Mouse (Mus musculus): ENCODE results near the gene Rps6ka5. TPM values are rescaled to one million over a fixed set of nuclear protein-coding genes. Genes with fewer than 3 reads are reported as not detected.

The Rps6ka5 gene
- polyA plus RNA-seq, 1 experiment from 2014 or later: 1.2 TPM

- Histone ChIP-seq H3K27ac (ENCODE audit: low read depth, low read length) (no peak overlapping the region), H3K9me3 (ENCODE audit: control insufficient read depth) (no peaks in the 10 kb centered on the region), H3K4me2 (replicated peaks; ENCODE audit: low read depth) (no peak overlapping the region), H3K9ac (ENCODE audit: low read depth, low read length) (no peak overlapping the region), H3K27me3 (replicated peaks; ENCODE audit: control insufficient read depth, insufficient read depth, low read length) (no peaks in the 10 kb centered on the region), H3K36me3 (ENCODE audit: control insufficient read depth, insufficient read depth) (no peaks in the 10 kb centered on the region), H3K4me1 (replicated peaks; ENCODE audit: control insufficient read depth, insufficient read depth, low read length) (no peaks in the 10 kb centered on the region), H3K4me3 (ENCODE audit: low read depth, low read length) (no peak overlapping the region)
- no peak for ATAC-seq
- 78% methylated on average over 3 of the region's 3 CpGs for WGBS
- no peak for TF ChIP-seq CTCF (IDR thresholded peaks at IDR 0.05; ENCODE audit: low read depth)
Observed at GRCm38 (mm10) chr12:100605596-100605995, 121.2 kb downstream of the Rps6ka5 start.

GRCm38 (mm10) chr12:100604540-100604939, 122.2 kb downstream of the Rps6ka5 start:
- no peak overlapping the region for H3K4me3 ChIP-seq (ENCODE audit: low read depth, low read length)
- no peaks in the 10 kb centered on the region for H3K27me3 ChIP-seq (replicated peaks; ENCODE audit: control insufficient read depth, insufficient read depth, low read length)
- no peak overlapping the region for H3K4me2 ChIP-seq (replicated peaks; ENCODE audit: low read depth)
- WGBS: 0% methylated on average over 1 of the region's 1 CpGs
- H3K9ac ChIP-seq (ENCODE audit: low read depth, low read length): no peak overlapping the region
- H3K27ac ChIP-seq (ENCODE audit: low read depth, low read length): no peak overlapping the region
- TF ChIP-seq CTCF (IDR thresholded peaks at IDR 0.05; ENCODE audit: low read depth): peak; percentile 91
- no peaks in the 10 kb centered on the region for H3K36me3 ChIP-seq (ENCODE audit: control insufficient read depth, insufficient read depth)
- H3K9me3 ChIP-seq (ENCODE audit: control insufficient read depth): no peaks in the 10 kb centered on the region
- ATAC-seq: no peak
- H3K4me1 ChIP-seq (replicated peaks; ENCODE audit: control insufficient read depth, insufficient read depth, low read length): no peaks in the 10 kb centered on the region

GRCm38 (mm10) chr12:100594700-100595099, 132.1 kb downstream of the Rps6ka5 start:
- Histone ChIP-seq H3K27me3 (replicated peaks; ENCODE audit: control insufficient read depth, insufficient read depth, low read length) (no peaks in the 10 kb centered on the region), H3K9me3 (ENCODE audit: control insufficient read depth) (no peaks in the 10 kb centered on the region), H3K27ac (ENCODE audit: low read depth, low read length) (no peak overlapping the region), H3K9ac (ENCODE audit: low read depth, low read length) (no peak overlapping the region), H3K4me1 (replicated peaks; ENCODE audit: control insufficient read depth, insufficient read depth, low read length) (no peaks in the 10 kb centered on the region), H3K36me3 (ENCODE audit: control insufficient read depth, insufficient read depth) (no peaks in the 10 kb centered on the region), H3K4me3 (ENCODE audit: low read depth, low read length) (no peak overlapping the region), H3K4me2 (replicated peaks; ENCODE audit: low read depth) (no peak overlapping the region)
- no peak for ATAC-seq
- no peak for TF ChIP-seq CTCF (IDR thresholded peaks at IDR 0.05; ENCODE audit: low read depth)
- 63% methylated on average over 3 of the region's 3 CpGs for WGBS

DNA sequence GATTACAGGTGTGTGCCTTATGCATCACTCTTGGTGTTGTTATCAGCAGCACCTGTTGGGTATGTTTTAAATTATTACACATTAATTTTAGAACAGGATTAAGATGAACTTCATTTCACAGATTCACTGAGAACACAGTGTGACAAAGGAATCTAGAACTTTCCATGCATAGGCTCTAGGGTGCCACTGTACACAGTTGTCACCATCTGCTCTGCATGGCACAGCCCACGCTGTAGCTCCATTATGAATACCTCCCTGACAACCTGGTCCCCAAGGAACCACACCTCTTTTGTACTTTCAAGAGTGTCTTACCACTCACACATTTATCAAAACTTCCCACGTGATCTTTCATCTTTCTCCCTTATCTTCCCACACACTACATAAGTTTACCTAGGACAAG, 140.2 kb downstream of the Rps6ka5 start:
- no peaks in the 10 kb centered on the region for H3K27me3 ChIP-seq (replicated peaks; ENCODE audit: control insufficient read depth, insufficient read depth, low read length)
- no peaks in the 10 kb centered on the region for H3K4me1 ChIP-seq (replicated peaks; ENCODE audit: control insufficient read depth, insufficient read depth, low read length)
- WGBS: 72% methylated on average over 2 of the region's 2 CpGs
- TF ChIP-seq CTCF (IDR thresholded peaks at IDR 0.05; ENCODE audit: low read depth): no peak
- H3K9ac ChIP-seq (ENCODE audit: low read depth, low read length): no peak overlapping the region
- no peak overlapping the region for H3K4me2 ChIP-seq (replicated peaks; ENCODE audit: low read depth)
- no peak for ATAC-seq
- H3K9me3 ChIP-seq (ENCODE audit: control insufficient read depth): no peaks in the 10 kb centered on the region
- no peak overlapping the region for H3K4me3 ChIP-seq (ENCODE audit: low read depth, low read length)
- no peaks in the 10 kb centered on the region for H3K36me3 ChIP-seq (ENCODE audit: control insufficient read depth, insufficient read depth)
- no peak overlapping the region for H3K27ac ChIP-seq (ENCODE audit: low read depth, low read length)

GRCm38 (mm10) chr12:100579221-100579620, 147.6 kb downstream of the Rps6ka5 start:
- Histone ChIP-seq H3K4me1 (replicated peaks; ENCODE audit: control insufficient read depth, insufficient read depth, low read length) (no peaks in the 10 kb centered on the region), H3K27me3 (replicated peaks; ENCODE audit: control insufficient read depth, insufficient read depth, low read length) (no peaks in the 10 kb centered on the region), H3K4me2 (replicated peaks; ENCODE audit: low read depth) (no peak overlapping the region), H3K4me3 (ENCODE audit: low read depth, low read length) (no peak overlapping the region), H3K36me3 (ENCODE audit: control insufficient read depth, insufficient read depth) (no peaks in the 10 kb centered on the region), H3K27ac (ENCODE audit: low read depth, low read length) (no peak overlapping the region), H3K9me3 (ENCODE audit: control insufficient read depth) (no peaks in the 10 kb centered on the region), H3K9ac (ENCODE audit: low read depth, low read length) (no peak overlapping the region)
- ATAC-seq: no peak
- 88% methylated on average over 2 of the region's 2 CpGs for WGBS
- no peak for TF ChIP-seq CTCF (IDR thresholded peaks at IDR 0.05; ENCODE audit: low read depth)

DNA sequence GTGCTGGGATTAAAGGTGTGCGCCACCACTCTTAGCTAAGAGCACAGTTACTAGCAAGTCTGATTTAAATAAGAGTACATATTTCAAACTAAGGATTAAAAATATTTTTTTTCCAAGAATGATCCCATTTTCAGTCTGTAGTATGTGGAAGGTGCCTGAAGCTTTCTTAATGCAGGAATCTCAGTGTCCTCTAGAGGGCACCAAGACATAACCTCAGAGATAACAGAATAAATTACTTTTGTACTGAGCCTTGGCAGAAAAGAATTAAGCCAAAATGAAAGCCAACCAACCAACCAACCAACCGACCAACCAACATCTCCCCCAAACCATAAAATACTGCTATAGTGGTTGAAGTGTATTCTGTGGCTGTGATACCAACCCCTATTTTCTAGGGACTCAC, 148.5 kb downstream of the Rps6ka5 start:
- TF ChIP-seq CTCF (IDR thresholded peaks at IDR 0.05; ENCODE audit: low read depth): peak; percentile 82
- WGBS: 63% methylated on average over 2 of the region's 2 CpGs
- Histone ChIP-seq H3K9me3 (ENCODE audit: control insufficient read depth) (no peaks in the 10 kb centered on the region), H3K36me3 (ENCODE audit: control insufficient read depth, insufficient read depth) (no peaks in the 10 kb centered on the region), H3K27me3 (replicated peaks; ENCODE audit: control insufficient read depth, insufficient read depth, low read length) (no peaks in the 10 kb centered on the region), H3K4me1 (replicated peaks; ENCODE audit: control insufficient read depth, insufficient read depth, low read length) (no peaks in the 10 kb centered on the region), H3K4me3 (ENCODE audit: low read depth, low read length) (no peak overlapping the region), H3K27ac (ENCODE audit: low read depth, low read length) (no peak overlapping the region), H3K4me2 (replicated peaks; ENCODE audit: low read depth) (no peak overlapping the region), H3K9ac (ENCODE audit: low read depth, low read length) (no peak overlapping the region)
- ATAC-seq: no peak

DNA sequence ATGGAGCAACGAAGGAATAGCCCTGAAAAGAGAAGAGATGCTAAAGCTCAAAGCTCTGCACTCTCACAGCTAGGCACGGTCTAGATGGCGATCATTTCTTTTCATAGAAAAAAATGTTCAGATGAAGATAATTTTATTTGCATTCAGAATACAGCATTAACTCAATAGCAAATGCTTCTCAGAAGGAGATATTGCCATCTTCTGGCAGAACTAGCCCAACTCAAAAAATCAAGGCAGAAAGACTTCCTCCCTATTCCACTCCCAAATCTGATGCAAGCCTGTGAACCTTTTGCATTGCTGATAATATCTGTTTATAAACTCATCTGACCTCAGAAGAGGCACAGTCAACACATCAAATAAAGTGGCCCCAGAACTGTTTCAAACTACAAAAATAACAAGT, 151.0 kb downstream of the Rps6ka5 start:
- Histone ChIP-seq H3K4me3 (ENCODE audit: low read depth, low read length) (no peak overlapping the region), H3K36me3 (ENCODE audit: control insufficient read depth, insufficient read depth) (no peaks in the 10 kb centered on the region), H3K27me3 (replicated peaks; ENCODE audit: control insufficient read depth, insufficient read depth, low read length) (no peaks in the 10 kb centered on the region), H3K4me1 (replicated peaks; ENCODE audit: control insufficient read depth, insufficient read depth, low read length) (no peaks in the 10 kb centered on the region), H3K9me3 (ENCODE audit: control insufficient read depth) (no peaks in the 10 kb centered on the region), H3K9ac (ENCODE audit: low read depth, low read length) (no peak overlapping the region), H3K4me2 (replicated peaks; ENCODE audit: low read depth) (no peak overlapping the region), H3K27ac (ENCODE audit: low read depth, low read length) (no peak overlapping the region)
- ATAC-seq: no peak
- 87% methylated on average over 3 of the region's 3 CpGs for WGBS
- TF ChIP-seq CTCF (IDR thresholded peaks at IDR 0.05; ENCODE audit: low read depth): peak; percentile 48

Measured in intestine, postnatal 0 days (tissue).